9 mouse cellular contexts compared by ENCODE assay signal in genomic region chr19:3855601-3856000, GRCm38 (mm10). TPM values are rescaled to one million over a fixed set of nuclear protein-coding genes. Genes with fewer than 3 reads are reported as not detected.
DNase-seq lines count a peak whose midpoint lies in the region; ATAC-seq lines count a peak whose summit lies in the region.
"Had no signal": no experiment of that assay in that cellular context is flagged by ENCODE, and none has a peak within 500 bp of the region (broad histone marks: within the 10 kb centered on the region; RNA-seq: fewer than 3 reads in every experiment).

No protein-coding gene starts in this region.

- H3K4me1 ChIP-seq in midbrain, embryonic 13.5 days (replicated peaks), result peaks cover 41% of the 10 kb centered on the region
- H3K4me1 ChIP-seq in midbrain, embryonic 11.5 days (ENCODE audit: control insufficient read depth, insufficient read depth, low read length), result peaks cover 14% of the 10 kb centered on the region
- peaks cover 47% of the 10 kb centered on the region for H3K4me1 ChIP-seq in neural tube, embryonic 13.5 days (replicated peaks)

- peak overlapping the region; percentile 22; the same call in 1 of the 2 replicates for H3K4me2 ChIP-seq in midbrain, embryonic 13.5 days (replicated peaks)
- H3K4me2 ChIP-seq in midbrain, embryonic 11.5 days, result no peak overlapping the region
- peak overlapping the region; percentile 30 for H3K4me2 ChIP-seq in neural tube, embryonic 13.5 days

- ATAC-seq in midbrain, embryonic 13.5 days, result no peak
- ATAC-seq in midbrain, embryonic 11.5 days (ENCODE audit: low FRiP score), result no peak
- ATAC-seq in neural tube, embryonic 13.5 days (ENCODE audit: low read depth), result no peak
- ATAC-seq in erythroblast, adult 5-6 weeks (replicated peaks; ENCODE audit: low FRiP score, poor library complexity, severe bottlenecking), result no peak

- H3K36me3 ChIP-seq in midbrain, embryonic 13.5 days, result no peaks in the 10 kb centered on the region
- no peaks in the 10 kb centered on the region for H3K36me3 ChIP-seq in midbrain, embryonic 11.5 days (ENCODE audit: control insufficient read depth, insufficient read depth, low read length)
- H3K36me3 ChIP-seq in neural tube, embryonic 13.5 days, result 0 out of 2 replicates have a peak, but pooled peaks cover under 1% of the 10 kb centered on the region

- H3K9ac ChIP-seq in midbrain, embryonic 13.5 days (replicated peaks), result no peak overlapping the region
- no peak overlapping the region for H3K9ac ChIP-seq in midbrain, embryonic 11.5 days (ENCODE audit: low read length)
- H3K9ac ChIP-seq in neural tube, embryonic 13.5 days, result 0 out of 2 replicates have a peak overlapping the region, but pooled peaks have one; percentile 8

- no peaks in the 10 kb centered on the region for H3K27me3 ChIP-seq in midbrain, embryonic 13.5 days
- no peaks in the 10 kb centered on the region for H3K27me3 ChIP-seq in midbrain, embryonic 11.5 days (ENCODE audit: control insufficient read depth, insufficient read depth, low read length)
- no peaks in the 10 kb centered on the region for H3K27me3 ChIP-seq in neural tube, embryonic 13.5 days
- H3K27me3 ChIP-seq: megakaryocyte, embryonic 14.5 days had no signal

- WGBS in midbrain, embryonic 13.5 days, result 24% methylated on average over 4 of the region's 4 CpGs
- 26% methylated on average over 4 of the region's 4 CpGs for WGBS in midbrain, embryonic 11.5 days
- WGBS in neural tube, embryonic 13.5 days, result 20% methylated on average over 4 of the region's 4 CpGs

- H3K27ac ChIP-seq in midbrain, embryonic 13.5 days, result no peak overlapping the region
- no peak overlapping the region for H3K27ac ChIP-seq in midbrain, embryonic 11.5 days (ENCODE audit: low read depth, low read length)
- H3K27ac ChIP-seq in neural tube, embryonic 13.5 days (replicated peaks), result peak overlapping the region; percentile 42

- no peak overlapping the region for H3K4me3 ChIP-seq in midbrain, embryonic 13.5 days (replicated peaks)
- no peak overlapping the region for H3K4me3 ChIP-seq in midbrain, embryonic 11.5 days (ENCODE audit: low read depth, low read length)
- H3K4me3 ChIP-seq in neural tube, embryonic 13.5 days, result no peak overlapping the region
- H3K4me3 ChIP-seq: megakaryocyte, embryonic 14.5 days had no signal

- peak; percentile 50 for DNase-seq in adrenal gland, postnatal 10 days
- DNase-seq in adrenal gland, adult 8-10 months, result no peak
- DNase-seq in midbrain, embryonic 11.5 days (ENCODE audit: low spot score, missing footprints), result no peak
- peak; percentile 54 to 63 for DNase-seq in kidney, postnatal 25 days
- DNase-seq in gastrocnemius, adult 8-10 months (ENCODE audit: low spot score in 2 of 2), result no peak

- H3K9me3 ChIP-seq in midbrain, embryonic 13.5 days, result no peaks in the 10 kb centered on the region
- H3K9me3 ChIP-seq in midbrain, embryonic 11.5 days (ENCODE audit: control insufficient read depth, low read length), result no peaks in the 10 kb centered on the region
- no peaks in the 10 kb centered on the region for H3K9me3 ChIP-seq in neural tube, embryonic 13.5 days
- H3K9me3 ChIP-seq: megakaryocyte, embryonic 14.5 days had no signal

RNA-seq across cellular contexts. Expression of gene Chka, which starts 4.0 kb away (rescaled TPM):
- total RNA-seq in adrenal gland, postnatal 10 days (2021), result 10 to 100 TPM; 46.6 to 53.1 TPM
- 100 to 1,000 TPM in 1 of 4 experiments, 10 to 100 TPM in 3; 69.8 to 329 (median 93.5) TPM for total RNA-seq in adrenal gland, adult 8-10 months (2022)
- 49.5 and 58.0 TPM in 2 replicates for polyA plus RNA-seq in midbrain, embryonic 13.5 days (2015; fragmentation: Nextera tagmentation; extraction: Ambion mirVana)
- 50.5 and 53.0 TPM in 2 replicates for polyA plus RNA-seq in midbrain, embryonic 11.5 days (2014; fragmentation: Nextera tagmentation; extraction: Ambion mirVana)
- polyA plus RNA-seq in neural tube, embryonic 13.5 days (2015; fragmentation: Nextera tagmentation; extraction: Ambion mirVana), result 51.5 and 54.6 TPM in 2 replicates
- total RNA-seq in gastrocnemius, adult 8-10 months (2022), result 1 to 10 TPM in 3 of 4 experiments, under 1 TPM in 1; 0.97 to 1.6 (median 1.2) TPM
- 6.1 and 9.4 TPM in 2 replicates for total RNA-seq in erythroblast, adult 5-6 weeks (2015; ENCODE audit: low replicate concordance)
- 6.2 and 7.4 TPM in 2 replicates for total RNA-seq in erythroblast, adult 5-6 weeks (2017; ENCODE audit: low replicate concordance)

RNA-seq across cellular contexts. Expression of gene Tcirg1, which starts 51.3 kb away (rescaled TPM):
- 10 to 100 TPM; 40.7 to 52.9 TPM for total RNA-seq in adrenal gland, postnatal 10 days (2021)
- 100 to 1,000 TPM in 2 of 4 experiments, 10 to 100 TPM in 2; 55.6 to 133 (median 95.0) TPM for total RNA-seq in adrenal gland, adult 8-10 months (2022)
- polyA plus RNA-seq in midbrain, embryonic 13.5 days (2015; fragmentation: Nextera tagmentation; extraction: Ambion mirVana), result 7.4 and 10.9 TPM in 2 replicates
- 7.7 and 8.9 TPM in 2 replicates for polyA plus RNA-seq in midbrain, embryonic 11.5 days (2014; fragmentation: Nextera tagmentation; extraction: Ambion mirVana)
- 18.4 and 18.9 TPM in 2 replicates for polyA plus RNA-seq in neural tube, embryonic 13.5 days (2015; fragmentation: Nextera tagmentation; extraction: Ambion mirVana)
- 1 to 10 TPM; 2.2 to 5.1 (median 3.0) TPM for total RNA-seq in gastrocnemius, adult 8-10 months (2022)
- total RNA-seq in erythroblast, adult 5-6 weeks (2015; ENCODE audit: low replicate concordance), result 41.2 and 46.3 TPM in 2 replicates
- 22.2 and 37.2 TPM in 2 replicates for total RNA-seq in erythroblast, adult 5-6 weeks (2017; ENCODE audit: low replicate concordance)

RNA-seq across cellular contexts. Expression of gene Ndufs8, which starts 57.0 kb away (rescaled TPM):
- total RNA-seq in adrenal gland, postnatal 10 days (2021), result 100 to 1,000 TPM; 409 to 436 TPM
- total RNA-seq in adrenal gland, adult 8-10 months (2022), result 100 to 1,000 TPM; 241 to 358 (median 291) TPM
- polyA plus RNA-seq in midbrain, embryonic 13.5 days (2015; fragmentation: Nextera tagmentation; extraction: Ambion mirVana), result 232 TPM in 2 replicates
- 209 and 235 TPM in 2 replicates for polyA plus RNA-seq in midbrain, embryonic 11.5 days (2014; fragmentation: Nextera tagmentation; extraction: Ambion mirVana)
- polyA plus RNA-seq in neural tube, embryonic 13.5 days (2015; fragmentation: Nextera tagmentation; extraction: Ambion mirVana), result 286 and 302 TPM in 2 replicates
- 100 to 1,000 TPM; 222 to 255 (median 235) TPM for total RNA-seq in gastrocnemius, adult 8-10 months (2022)
- 55.8 and 64.4 TPM in 2 replicates for total RNA-seq in erythroblast, adult 5-6 weeks (2015; ENCODE audit: low replicate concordance)
- 11.0 and 14.0 TPM in 2 replicates for total RNA-seq in erythroblast, adult 5-6 weeks (2017; ENCODE audit: low replicate concordance)

Comparison
In these comparisons a context has a peak if more than half of its experiments do, and no peak if none do; other contexts are left out.
1. DNase-seq: peak in adrenal gland, postnatal 10 days (single experiment) and kidney, postnatal 25 days (2 of 2); none in adrenal gland, adult 8-10 months (single experiment), midbrain, embryonic 11.5 days (single experiment) and gastrocnemius, adult 8-10 months (0 of 2).
2. RNA of gene Chka, which starts 4.0 kb away (total RNA-seq): 69.8 to 329 TPM in adrenal gland, adult 8-10 months and 46.6 to 53.1 TPM in adrenal gland, postnatal 10 days; 6.1 to 9.4 TPM in erythroblast, adult 5-6 weeks and 0.97 to 1.6 TPM in gastrocnemius, adult 8-10 months; every median in the first group is over 4 times any median in the second.